Mouse (Mus musculus) neutrophil, adult 59 days (primary cell): Measurements from ENCODE around the gene Gid8. TPM values are rescaled to one million over a fixed set of nuclear protein-coding genes. Genes with fewer than 3 reads are reported as not detected.

Experiments
- total RNA-seq, 2 experiments: library from RNA; stranded (reverse); gene quantifications; 1 replicate in 1 of 2; 2 replicates in 1 of 2; pipeline ENCODE4 v1.2.4; 2023

Gid8 gene
- 10 to 100 TPM; 55.2 to 56.0 TPM for total RNA-seq

GRCm38 (mm10) chr2:180709923-180710272 lies at the start of gene Gid8, which contains the start of gene Dido1:
Gene Gid8 (plus strand): TSS chr2:180710117.
Gene Dido1 (minus strand): TSS chr2:180709999.

GRCm38 (mm10) chr2:180724585-180725413 lies 14.9 kb downstream of the Gid8 start, which contains the start of gene Slc17a9:
Gene Slc17a9 (plus strand): TSS chr2:180725263.

Other genes with a start within 250 kb of the Gid8 start
- not detected for gene Ntsr1, start 210.1 kb upstream of the Gid8 start, total RNA-seq
- gene Mrgbp, start 128.8 kb upstream of the Gid8 start, total RNA-seq: 10 to 100 TPM; 17.5 to 21.1 TPM
- gene Ogfr, start 120.9 kb upstream of the Gid8 start, total RNA-seq: 10 to 100 TPM; 54.0 to 55.0 TPM
- under 1 TPM; 0.33 to 0.36 TPM for gene Col9a3, start 112.3 kb upstream of the Gid8 start, total RNA-seq
- gene Tcfl5, start 67.4 kb upstream of the Gid8 start, total RNA-seq: not detected
- gene Dido1, start 118 bp upstream of the Gid8 start, total RNA-seq: 10 to 100 TPM; 50.7 to 52.8 TPM
- gene Slc17a9, start 15.1 kb downstream of the Gid8 start, total RNA-seq: 10 to 100 TPM; 18.6 to 25.9 TPM
- gene Bhlhe23, start 66.8 kb downstream of the Gid8 start, total RNA-seq: not detected
- gene Ythdf1, start 210.8 kb downstream of the Gid8 start, total RNA-seq: 10 to 100 TPM; 51.5 to 52.1 TPM
- gene Birc7, start 218.9 kb downstream of the Gid8 start, total RNA-seq: not detected
- gene Nkain4, start 244.6 kb downstream of the Gid8 start, total RNA-seq: not detected